Mouse (Mus musculus): ENCODE results near the gene Dgkd. TPM values are rescaled to one million over a fixed set of nuclear protein-coding genes. Genes with fewer than 3 reads are reported as not detected.

The Dgkd gene
- total and polyA plus RNA-seq, 3 experiments: 29.5 to 135 (median 39.5) TPM

- peaks cover 0 to 4% of the 10 kb centered on the region in 2 experiments; a peak in 2 of 4 replicates for H3K36me3 ChIP-seq (ENCODE audit: control insufficient read depth in 1 of 2, insufficient read depth in 2 of 2, low read length in 2 of 2)
- H3K79me2 ChIP-seq (ENCODE audit: control insufficient read depth, insufficient read depth, low read length, poor library complexity): no peaks in the 10 kb centered on the region
- no peak overlapping the region for H3K4me3 ChIP-seq (ENCODE audit: control insufficient read depth in 1 of 2, insufficient read depth in 1 of 2, low read depth in 2 of 2, low read length in 2 of 2)
- no peaks in the 10 kb centered on the region for H3K4me1 ChIP-seq (ENCODE audit: control insufficient read depth in 1 of 2, insufficient read depth in 2 of 2, low read length in 2 of 2)
- H3K27ac ChIP-seq (ENCODE audit: control insufficient read depth, low read depth, low read length): no peak overlapping the region
- H3K27me3 ChIP-seq (ENCODE audit: control insufficient read depth in 1 of 2, insufficient read depth in 2 of 2, low read length in 2 of 2): no peaks in the 10 kb centered on the region
- no peak for DNase-seq (ENCODE audit: low read depth, low spot score)
- H3K9ac ChIP-seq (ENCODE audit: control insufficient read depth, low read depth, low read length, poor library complexity, severe bottlenecking): no peak overlapping the region
- TF ChIP-seq ELF1 (IDR thresholded peaks at IDR 0.05; ENCODE audit: low read depth, low read length) (no peak), UBTF (IDR thresholded peaks at IDR 0.05; ENCODE audit: borderline replicate concordance, insufficient read depth, low read depth, low read length) (no peak), POLR2AphosphoS2 (IDR thresholded peaks at IDR 0.05; ENCODE audit: low read length) (no peak), USF1 (IDR thresholded peaks at IDR 0.05; ENCODE audit: low read depth, low read length) (no peak), MXI1 (IDR thresholded peaks at IDR 0.05; ENCODE audit: low read depth, low read length) (no peak), KAT2A (conservative IDR thresholded peaks at IDR 0.05; ENCODE audit: low read depth, low read length) (no peak), MAFK (IDR thresholded peaks at IDR 0.05; ENCODE audit: borderline replicate concordance, low read depth, low read length) (no peak), CHD1 (IDR thresholded peaks at IDR 0.05; ENCODE audit: low read depth, low read length) (no peak)
- no peaks in the 10 kb centered on the region for H3K9me3 ChIP-seq (replicated peaks; ENCODE audit: insufficient read depth, low read length)
These were observed 71.8 kb downstream of the Dgkd start for GRCm38 (mm10) chr1:87924888-87925287.

- Histone ChIP-seq H3K9ac (ENCODE audit: control insufficient read depth, low read depth, low read length, poor library complexity, severe bottlenecking) (no peak overlapping the region), H3K4me3 (ENCODE audit: control insufficient read depth in 1 of 2, insufficient read depth in 1 of 2, low read depth in 2 of 2, low read length in 2 of 2) (no peak overlapping the region), H3K27me3 (ENCODE audit: control insufficient read depth in 1 of 2, insufficient read depth in 2 of 2, low read length in 2 of 2) (no peaks in the 10 kb centered on the region), H3K9me3 (replicated peaks; ENCODE audit: insufficient read depth, low read length) (no peaks in the 10 kb centered on the region), H3K27ac (ENCODE audit: control insufficient read depth, low read depth, low read length) (no peak overlapping the region), H3K4me1 (ENCODE audit: control insufficient read depth in 1 of 2, insufficient read depth in 2 of 2, low read length in 2 of 2) (peaks cover 0 to 8% of the 10 kb centered on the region in 2 experiments; a peak in 2 of 4 replicates), H3K79me2 (ENCODE audit: control insufficient read depth, insufficient read depth, low read length, poor library complexity) (no peaks in the 10 kb centered on the region), H3K36me3 (ENCODE audit: control insufficient read depth in 1 of 2, insufficient read depth in 2 of 2, low read length in 2 of 2) (peaks cover 2 to 7% of the 10 kb centered on the region in 2 experiments)
- DNase-seq (ENCODE audit: low read depth, low spot score): no peak
- TF ChIP-seq SMC3 (IDR thresholded peaks at IDR 0.05; ENCODE audit: low read depth, low read length) (no peak), TBP (IDR thresholded peaks at IDR 0.05; ENCODE audit: low read depth, low read length) (no peak), UBTF (IDR thresholded peaks at IDR 0.05; ENCODE audit: borderline replicate concordance, insufficient read depth, low read depth, low read length) (no peak)
These were observed 76.6 kb downstream of the Dgkd start for GRCm38 (mm10) chr1:87929730-87930129.

- TF ChIP-seq MXI1 (IDR thresholded peaks at IDR 0.05; ENCODE audit: low read depth, low read length) (no peak), USF1 (IDR thresholded peaks at IDR 0.05; ENCODE audit: low read depth, low read length) (no peak), NRF1 (IDR thresholded peaks at IDR 0.05; ENCODE audit: insufficient read depth, low read depth, low read length, poor library complexity, severe bottlenecking) (no peak), BHLHE40 (IDR thresholded peaks at IDR 0.05; ENCODE audit: borderline replicate concordance, low read depth, low read length) (no peak), POLR2AphosphoS5 (IDR thresholded peaks at IDR 0.05; ENCODE audit: borderline replicate concordance, low read depth, low read length) (no peak), SIN3A (IDR thresholded peaks at IDR 0.05; ENCODE audit: low read length) (no peak), UBTF (IDR thresholded peaks at IDR 0.05; ENCODE audit: borderline replicate concordance, insufficient read depth, low read depth, low read length) (no peak), CHD1 (IDR thresholded peaks at IDR 0.05; ENCODE audit: low read depth, low read length) (no peak), JUND (IDR thresholded peaks at IDR 0.05; ENCODE audit: low read depth, low read length) (no peak), NELFE (IDR thresholded peaks at IDR 0.05; ENCODE audit: low read depth, low read length) (no peak), MAZ (IDR thresholded peaks at IDR 0.05; ENCODE audit: low read depth, low read length) (no peak), TCF12 (IDR thresholded peaks at IDR 0.05; ENCODE audit: low read depth, low read length) (no peak), MAFK (IDR thresholded peaks at IDR 0.05; ENCODE audit: borderline replicate concordance, low read depth, low read length) (no peak)
- no peak for DNase-seq (ENCODE audit: low read depth, low spot score)
These were observed 80.0 kb downstream of the Dgkd start for GRCm38 (mm10) chr1:87933051-87933450.

More at GRCm38 (mm10) chr1:87933051-87933450, 80.0 kb downstream of the Dgkd start:
- no peak overlapping the region for H3K9ac ChIP-seq (ENCODE audit: control insufficient read depth, low read depth, low read length, poor library complexity, severe bottlenecking)
- H3K27me3 ChIP-seq (ENCODE audit: control insufficient read depth in 1 of 2, insufficient read depth in 2 of 2, low read length in 2 of 2): no peaks in the 10 kb centered on the region
- H3K9me3 ChIP-seq (replicated peaks; ENCODE audit: insufficient read depth, low read length): no peaks in the 10 kb centered on the region
- H3K27ac ChIP-seq (ENCODE audit: control insufficient read depth, low read depth, low read length): no peak overlapping the region
- H3K79me2 ChIP-seq (ENCODE audit: control insufficient read depth, insufficient read depth, low read length, poor library complexity): no peaks in the 10 kb centered on the region
- no peak overlapping the region for H3K4me3 ChIP-seq (ENCODE audit: control insufficient read depth in 1 of 2, insufficient read depth in 1 of 2, low read depth in 2 of 2, low read length in 2 of 2)
- H3K4me1 ChIP-seq (ENCODE audit: control insufficient read depth in 1 of 2, insufficient read depth in 2 of 2, low read length in 2 of 2): peaks cover 5 to 23% of the 10 kb centered on the region in 2 experiments
- peaks cover 8 to 19% of the 10 kb centered on the region in 2 experiments for H3K36me3 ChIP-seq (ENCODE audit: control insufficient read depth in 1 of 2, insufficient read depth in 2 of 2, low read length in 2 of 2)

Measured in MEL (cell line).